Mouse (Mus musculus) retina, adult 2 months (tissue): Measurements from ENCODE around the gene Dlat.
A peak's percentile ranks its signal among the peaks of the same experiment; 100 is the strongest.

Source experiments
- DNase-seq: peaks from one replicate; pipeline ENCODE4 v3.0.0-alpha.2; 2012; ENCODE audit warnings: low read depth, low spot score

Dlat gene

DNA sequence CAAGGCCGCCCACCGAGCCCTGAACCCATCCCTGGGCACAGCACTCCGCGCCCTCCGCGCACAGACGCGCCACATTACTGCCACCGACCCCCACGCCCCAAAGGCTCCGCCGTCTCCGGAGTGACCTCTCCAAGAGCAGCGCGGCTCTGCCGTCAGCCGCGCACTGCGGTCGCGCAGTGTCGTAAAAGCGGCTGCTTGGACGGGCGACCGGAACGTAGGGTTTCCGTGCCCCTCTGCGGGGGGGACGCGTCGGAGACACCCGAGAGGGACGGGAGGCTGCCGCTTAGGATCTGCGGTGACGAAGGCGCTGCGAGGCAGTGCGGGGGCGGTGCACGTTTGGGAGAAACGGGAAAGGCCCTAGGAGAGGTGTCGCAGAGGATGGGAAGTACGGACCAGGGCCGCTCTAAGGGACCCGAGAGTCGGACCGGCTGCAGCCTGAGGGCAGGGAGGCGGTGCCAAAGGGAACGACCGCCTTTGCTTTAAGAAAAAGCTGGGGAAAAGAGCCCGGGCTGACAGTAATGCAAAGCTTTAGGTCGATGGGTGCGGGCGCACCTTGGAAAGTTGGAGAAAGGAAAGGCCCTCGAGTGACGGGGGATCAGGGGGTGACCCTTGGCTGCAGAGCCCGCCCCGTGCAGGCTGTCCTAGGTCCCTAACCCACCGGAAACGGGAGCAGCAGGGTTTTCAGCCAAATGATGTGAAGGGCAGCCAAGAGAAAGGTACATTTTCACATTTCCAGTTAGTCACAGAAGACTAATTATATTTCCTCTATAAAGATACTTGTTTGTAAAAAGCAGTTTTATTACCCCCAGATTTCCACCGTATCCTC is at the start of gene Dlat:
TSS of gene Dlat (minus strand) at position 389 of the 826 bp plus-strand sequence.
- peak; percentile 74 for DNase-seq

DNA sequence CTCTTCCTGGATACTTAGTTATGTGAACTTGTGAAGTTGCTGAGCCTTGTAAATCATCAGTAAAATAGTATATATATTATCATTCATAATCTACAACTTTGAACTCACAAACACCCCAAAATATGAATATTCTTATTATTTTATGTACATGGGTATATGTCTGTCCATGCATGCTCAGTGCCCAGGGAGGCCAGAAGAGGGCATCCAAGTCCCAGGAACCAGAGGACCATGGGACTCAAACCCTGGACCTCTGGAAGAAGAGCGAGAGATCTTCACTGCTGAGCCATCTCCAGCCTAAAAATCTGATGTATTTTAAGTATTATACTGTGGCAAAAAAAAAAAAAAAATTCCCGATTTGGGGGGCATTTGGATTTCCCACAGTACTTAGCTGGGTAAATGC is 49.5 kb upstream of the Dlat start:
- no peak for DNase-seq

DNA sequence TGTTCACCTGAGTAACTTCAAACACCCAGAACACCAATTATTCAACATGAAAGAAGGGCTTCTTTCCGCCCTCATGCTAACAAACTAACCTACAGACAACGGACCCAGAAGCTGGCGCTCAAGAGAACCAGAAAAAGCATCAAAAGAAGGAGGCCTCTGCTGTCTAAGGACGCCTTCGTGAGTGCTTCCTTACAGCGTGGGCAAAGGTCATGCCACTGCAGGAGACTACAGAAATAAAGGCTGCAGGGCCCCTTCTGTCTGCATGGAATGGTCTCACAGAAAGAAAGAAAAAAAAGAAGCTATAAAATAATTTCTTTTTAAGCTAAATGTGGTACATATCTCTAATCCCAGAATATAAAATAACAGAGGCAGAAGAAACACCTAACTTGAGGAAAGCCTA is 45.3 kb upstream of the Dlat start:
- no peak for DNase-seq

DNA sequence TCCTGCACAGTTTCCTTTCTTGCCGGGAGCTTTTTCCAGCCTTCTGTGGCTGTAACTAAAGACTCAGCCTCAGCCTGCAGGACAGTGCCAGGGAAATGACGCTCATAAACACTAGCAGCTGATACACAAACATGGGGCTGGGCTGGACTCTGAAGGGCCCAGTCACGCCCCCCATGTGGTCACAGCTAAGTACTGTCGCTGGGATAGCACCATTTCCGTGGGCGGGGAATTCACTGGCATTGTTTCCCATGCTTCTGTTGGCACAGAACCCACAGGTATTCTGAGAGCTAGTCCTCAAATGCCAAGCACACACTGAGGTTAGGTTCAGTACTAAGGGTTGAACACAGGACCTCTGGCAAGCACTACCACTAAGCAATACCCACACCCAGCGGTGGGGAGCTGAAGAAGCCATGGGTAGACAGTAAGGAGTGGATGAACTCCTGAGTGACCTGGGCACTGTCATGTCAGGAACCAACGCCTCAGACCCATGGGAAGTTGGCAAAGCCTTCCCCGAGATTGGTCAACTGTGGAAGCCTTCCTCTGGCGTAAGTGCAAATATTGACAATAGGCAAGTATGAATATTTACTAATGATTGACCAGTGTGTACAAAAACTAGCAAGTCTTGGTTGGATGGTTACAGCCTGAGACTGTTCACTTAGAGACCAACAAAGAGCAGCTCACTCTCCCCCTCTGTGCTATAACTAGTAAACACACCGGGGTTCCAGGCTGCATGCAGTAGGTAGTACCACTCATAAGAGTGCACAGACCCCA is 41.5 kb upstream of the Dlat start:
- DNase-seq, result no peak

DNA sequence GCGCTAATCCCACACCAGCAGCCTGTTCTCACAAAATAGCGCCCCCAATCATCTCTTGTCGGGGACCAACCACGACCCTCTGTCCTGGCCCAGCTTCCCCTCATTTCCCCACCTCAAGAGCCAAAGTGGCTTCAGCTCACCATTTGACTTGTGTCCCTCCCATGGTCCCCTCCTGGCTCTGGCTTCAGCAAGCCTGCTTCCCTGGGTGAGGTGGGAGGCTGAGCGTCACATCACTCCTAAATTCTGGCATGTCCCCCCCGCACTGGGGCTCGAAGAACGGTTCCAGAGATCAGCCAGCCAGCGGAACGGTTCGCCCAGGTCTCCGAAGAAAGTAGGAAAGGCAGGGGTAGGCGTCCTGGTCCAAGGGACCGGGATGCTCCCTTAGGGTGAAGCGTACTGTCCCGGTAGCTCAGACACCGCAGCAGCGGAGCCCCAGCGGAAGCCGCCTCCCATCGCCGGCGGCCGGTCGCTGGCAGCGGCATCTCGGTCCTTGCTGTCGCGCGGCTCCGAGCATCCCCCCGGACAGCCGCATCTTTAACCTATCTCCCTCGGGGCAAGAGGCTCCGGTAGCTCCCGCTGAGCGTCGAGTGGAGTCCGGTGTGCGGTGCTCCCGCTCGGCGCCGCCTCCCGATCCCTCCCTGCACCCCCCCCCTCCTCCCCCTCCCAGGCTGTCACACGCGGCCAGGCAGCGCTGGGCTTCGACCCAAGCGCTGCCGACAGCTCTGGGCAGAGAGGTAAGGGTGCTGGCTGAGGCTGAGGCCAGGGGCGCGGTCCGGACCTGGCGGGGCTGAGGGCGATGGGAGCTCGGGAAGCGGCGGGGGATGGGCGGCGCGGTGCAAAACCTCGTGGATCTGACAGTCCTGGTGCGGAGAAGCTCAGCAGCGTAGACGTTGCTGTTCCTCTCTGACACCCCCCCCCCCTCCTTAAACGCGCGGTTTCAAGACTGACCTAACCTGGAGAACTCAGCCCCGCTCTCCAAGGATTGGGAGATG is 39.1 kb upstream of the Dlat start:
- peak; percentile 37 for DNase-seq

DNA sequence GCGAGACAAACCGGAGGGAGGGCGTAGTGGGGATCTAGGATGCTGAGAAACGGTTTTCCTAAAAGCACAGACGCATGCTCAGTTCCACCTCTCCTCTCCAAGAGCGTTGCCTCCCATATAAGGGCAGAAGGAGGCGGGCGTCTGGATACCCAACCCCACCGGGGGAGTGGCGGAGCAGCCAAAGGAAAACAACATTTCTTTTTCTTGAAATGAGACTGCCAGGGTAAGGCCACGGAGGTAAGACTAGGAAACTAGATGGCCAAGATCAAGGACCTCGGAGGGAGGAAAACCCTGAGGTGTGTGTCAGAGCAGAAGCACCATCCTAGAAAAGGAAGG is 38.1 kb upstream of the Dlat start:
- no peak for DNase-seq

DNA sequence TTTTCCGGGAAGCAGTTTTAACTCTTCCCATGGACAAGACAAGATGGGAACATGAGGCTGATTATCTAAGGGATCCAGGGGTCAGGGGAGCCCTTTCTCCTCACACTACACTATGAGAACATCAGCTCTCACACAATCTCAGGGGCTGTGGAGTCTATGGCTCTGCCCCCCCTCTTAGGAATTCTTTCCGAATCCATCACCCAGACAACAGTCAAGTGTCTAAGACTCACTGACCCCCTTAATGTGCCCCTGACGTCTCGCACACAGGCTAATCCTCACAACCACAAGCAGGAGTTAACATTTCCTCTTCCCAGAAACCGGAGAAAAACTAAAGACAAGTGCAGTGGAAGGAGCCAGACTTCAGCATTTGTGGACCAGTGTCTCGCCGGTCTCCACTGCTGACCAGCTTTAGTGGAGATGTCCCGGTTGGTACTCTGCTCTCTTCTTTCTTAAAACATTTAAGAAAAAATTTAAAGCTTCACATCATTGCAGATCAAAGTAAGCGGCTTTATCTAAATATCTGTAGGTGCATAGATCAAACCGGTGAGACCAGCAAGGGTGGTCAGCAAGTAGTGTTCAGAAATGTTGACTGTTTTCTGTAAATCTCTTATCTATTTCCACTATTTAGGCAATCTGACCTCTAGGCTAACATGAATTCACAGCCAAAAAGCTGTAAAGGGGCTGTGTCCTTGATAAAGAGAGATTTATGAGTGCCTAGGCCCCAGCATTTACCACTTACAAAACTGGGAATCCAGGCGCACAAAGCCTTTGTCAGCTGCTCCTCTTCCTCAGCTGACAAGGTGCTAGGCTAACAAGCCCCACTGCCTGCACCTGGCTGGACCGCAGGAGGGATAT is 37.5 kb upstream of the Dlat start:
- no peak for DNase-seq

DNA sequence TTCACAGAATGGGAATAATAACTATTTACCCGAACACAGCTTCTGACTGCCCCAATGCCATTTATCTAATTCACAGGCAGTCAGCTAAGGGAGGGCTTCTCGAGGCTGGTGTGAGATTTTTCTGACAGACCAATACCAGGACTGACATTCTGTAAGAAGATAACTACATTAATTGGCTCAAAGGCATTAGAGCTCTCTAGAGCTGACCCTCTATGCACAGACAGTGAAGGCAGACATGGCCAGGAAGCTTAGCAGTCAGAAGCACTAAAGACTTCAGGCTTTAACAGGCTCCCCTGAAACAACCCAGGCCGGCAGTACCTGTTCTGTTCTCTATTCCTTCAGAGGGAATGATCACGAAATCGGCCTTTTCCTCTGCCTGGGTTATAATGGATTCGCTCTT is 35.6 kb upstream of the Dlat start:
- DNase-seq, result peak; percentile 67

DNA sequence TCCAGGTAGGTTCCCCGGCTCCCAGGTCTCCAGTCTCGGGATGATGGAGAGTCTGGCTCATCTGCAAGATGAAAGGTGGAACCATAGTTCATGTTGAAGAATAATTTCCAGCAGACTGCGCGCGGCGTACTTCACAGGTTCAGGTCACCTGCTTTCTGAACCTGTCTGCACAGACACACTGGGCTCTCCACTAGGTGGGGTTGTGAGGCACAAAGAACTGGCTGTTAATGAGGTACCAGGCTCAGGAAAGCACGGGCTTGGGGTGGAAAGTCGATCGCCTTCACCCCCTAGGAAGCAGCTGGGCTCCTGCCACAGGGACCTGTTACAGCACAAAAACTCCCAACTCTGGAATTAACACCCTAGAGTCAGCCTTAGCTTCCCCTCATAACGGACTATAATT is 34.1 kb upstream of the Dlat start:
- no peak for DNase-seq

DNA sequence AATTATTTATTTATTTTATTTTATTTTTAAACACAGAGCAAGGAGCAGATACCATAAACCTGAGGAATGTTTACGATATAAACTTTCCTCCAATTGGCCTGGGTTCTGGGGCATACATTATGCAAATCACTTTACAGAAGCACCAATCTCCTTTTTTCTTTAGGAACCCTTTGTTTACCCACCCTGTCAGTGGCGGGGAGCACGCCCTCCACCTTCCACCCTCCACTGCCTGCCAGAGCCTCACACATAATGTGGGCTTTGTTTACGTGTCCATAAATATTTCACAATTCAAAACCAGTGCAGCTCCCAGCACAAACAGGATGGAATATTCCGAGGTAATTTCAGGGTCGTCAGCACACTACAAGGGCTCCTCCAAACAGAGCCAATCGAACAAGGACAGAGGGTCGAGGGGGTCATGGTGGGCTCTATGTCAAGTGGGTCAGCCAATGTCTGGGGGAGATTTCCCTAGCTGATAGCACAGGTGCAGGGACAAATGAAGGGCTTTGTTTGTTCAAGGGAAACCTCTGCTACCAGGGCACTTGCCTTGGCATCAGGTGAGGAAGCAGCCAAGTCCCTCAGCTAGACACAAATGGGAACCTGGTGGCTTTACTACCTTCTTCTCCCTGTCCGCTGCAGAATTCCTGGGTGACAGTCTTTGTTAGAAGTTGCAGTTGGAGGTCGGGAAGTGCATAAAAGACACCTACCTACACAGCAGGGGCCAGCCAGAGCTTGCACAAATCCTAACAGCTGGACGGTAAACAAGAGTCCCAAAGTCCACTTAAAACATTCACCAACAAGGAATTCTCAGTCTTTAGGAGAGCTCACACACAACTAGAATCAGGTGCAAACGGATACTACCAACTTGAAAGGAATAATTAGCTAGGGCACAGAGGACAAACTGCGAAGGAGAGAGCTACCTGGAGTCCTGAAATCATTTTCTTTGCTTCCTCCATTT is 33.3 kb upstream of the Dlat start:
- no peak for DNase-seq

DNA sequence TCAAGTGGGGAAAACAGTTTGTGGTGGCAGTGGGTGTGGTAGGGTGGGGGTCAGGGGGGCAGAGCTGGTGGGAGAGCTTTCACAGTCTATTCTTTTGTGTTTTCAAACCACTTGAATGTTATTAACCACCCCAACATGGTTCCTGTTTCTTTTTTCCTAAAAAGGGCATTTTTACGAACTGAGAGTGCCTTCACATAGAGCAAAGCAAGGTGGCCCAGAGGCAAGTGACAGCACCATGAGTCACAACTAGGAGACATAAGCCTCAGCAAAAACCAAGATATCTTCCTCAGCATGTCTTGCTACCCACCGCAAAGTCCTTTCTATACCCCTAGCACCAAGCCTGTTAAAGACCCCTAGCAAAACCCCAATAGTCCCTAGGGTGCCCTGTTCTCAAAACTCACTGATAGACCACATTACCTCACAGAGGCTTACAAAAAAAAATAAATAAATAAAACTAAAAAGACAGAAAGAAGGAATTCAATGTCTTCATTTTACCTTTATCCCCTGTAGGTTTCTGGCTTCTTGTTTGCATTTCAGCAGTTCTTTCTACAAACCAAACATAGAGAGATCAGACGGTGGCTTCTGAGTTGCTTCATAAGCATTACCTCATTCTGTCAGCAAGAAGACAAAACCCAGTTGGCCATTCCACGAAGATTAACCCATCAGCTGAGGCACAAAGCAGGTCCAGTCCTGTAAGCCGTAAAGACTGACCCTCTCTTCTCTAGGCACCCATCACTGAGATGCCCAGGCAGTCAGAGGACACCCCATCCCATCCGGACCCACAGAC is 27.5 kb upstream of the Dlat start:
- DNase-seq, result no peak

DNA sequence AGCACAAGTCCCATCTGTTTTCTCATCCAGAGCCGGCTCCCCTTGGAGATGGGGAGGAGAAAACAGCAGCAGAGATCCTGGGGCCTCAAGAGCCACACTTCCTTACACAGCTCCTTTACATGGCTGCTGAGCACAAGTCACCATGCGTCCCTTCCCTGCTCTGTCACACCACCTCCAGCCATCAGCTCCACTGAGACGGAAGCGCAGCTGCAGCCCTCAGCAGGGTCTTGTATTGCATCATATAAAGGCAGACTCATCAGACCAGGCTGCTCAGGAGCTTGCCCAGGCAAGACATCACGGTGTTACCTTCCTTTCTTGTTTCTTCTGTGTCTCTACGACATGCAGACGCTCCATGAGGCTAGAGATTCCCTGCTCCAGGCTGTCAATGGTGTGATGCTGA is 22.1 kb upstream of the Dlat start:
- DNase-seq, result no peak

DNA sequence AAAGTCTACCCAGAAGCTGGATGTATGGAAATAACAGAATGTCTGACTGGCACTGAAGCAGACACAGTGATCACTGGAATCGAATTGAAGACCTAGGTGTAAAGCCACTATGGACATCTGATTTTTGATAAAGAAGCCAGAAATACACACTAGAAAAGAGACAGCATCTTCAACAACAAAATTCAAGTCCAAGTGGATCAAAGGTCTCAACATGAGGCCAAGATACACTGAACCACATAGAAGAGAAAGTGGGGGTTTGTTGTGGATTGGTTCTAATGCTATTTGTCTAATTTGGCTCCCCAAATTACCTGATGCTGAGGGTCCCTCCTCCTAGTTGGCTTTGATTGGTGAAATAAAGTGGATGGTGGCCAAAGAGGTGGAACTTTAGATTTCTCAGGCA is 19.8 kb upstream of the Dlat start:
- DNase-seq, result no peak

DNA sequence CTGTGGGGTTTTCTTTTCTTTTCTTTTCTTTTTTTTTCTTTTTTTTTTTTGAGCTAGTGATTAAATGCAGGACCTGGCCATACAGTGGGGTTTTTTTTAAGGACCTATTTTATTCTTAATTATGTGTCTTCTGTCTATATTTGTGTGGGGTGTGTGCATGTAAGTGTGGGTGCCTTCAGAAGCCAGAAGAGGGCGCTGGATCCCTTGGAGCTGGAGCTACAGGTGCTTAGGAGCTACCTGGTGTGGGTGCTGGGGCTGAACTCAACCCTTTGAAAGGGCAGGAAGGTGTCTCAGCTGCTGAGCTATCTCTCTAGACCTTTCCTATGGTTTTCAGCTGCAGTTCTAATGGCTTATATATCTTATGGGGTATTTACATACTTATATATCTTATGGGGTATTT is 15.2 kb upstream of the Dlat start:
- no peak for DNase-seq

DNA sequence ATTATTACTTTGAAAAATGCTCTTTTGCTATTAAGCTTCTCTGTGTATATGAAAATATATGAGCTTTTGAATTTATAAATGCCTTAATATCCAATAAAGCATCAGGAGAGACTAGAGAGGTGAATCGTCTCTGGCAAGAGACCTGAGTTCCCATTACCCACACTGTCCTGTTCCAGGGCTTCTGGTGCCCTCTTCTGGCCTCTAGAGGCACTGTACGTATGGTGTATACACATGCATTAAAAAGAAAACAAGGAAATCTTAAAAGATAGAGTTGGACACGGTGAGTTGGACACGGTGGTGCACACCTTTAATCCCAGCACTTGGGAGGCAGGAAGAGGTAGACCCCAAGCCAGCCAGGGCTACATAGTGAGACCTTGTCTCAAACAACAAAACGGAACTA is 11.1 kb upstream of the Dlat start:
- DNase-seq, result no peak

DNA sequence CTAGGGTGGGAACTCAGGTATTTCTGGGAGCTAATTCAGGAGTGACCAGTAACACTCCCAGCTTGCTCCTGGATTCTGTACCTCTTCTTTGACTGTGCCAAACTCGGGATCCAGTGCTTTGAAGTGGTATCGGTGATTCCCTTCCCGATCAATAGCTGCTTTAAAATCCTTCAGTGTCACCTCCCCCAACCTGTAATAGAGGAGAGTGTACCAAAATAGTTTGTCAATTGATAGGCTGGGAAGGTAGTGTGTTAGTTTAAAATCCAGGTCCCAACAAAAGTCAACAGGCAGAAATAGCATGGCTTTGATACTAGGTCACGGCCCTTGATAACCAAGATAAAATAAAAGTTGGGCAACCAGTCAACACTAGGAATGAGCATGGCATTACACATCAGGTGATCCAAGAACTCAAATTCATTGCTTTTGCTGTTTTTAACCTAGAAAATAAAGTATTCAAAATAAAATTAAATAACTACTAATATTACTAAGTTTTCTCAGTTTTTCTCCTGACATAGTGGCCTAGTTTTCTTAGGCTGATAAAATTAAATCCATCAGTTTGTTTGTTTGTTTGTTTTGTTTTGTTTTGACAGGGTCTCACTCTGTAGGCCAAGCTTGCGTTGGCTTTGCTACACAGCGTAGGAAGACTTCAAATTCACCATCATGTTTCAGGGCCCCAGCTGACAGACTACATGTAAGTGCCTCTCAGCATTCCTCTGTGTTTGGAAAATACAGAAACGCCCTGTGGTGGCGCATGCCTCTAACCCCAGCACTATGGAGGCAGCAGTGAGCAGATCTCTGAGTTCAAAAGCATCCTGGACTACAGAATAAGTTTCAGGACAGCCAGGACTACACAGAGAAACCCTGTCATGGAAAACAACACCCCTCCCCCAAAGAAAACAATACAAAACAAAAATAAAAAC is 8.3 kb upstream of the Dlat start:
- no peak for DNase-seq

DNA sequence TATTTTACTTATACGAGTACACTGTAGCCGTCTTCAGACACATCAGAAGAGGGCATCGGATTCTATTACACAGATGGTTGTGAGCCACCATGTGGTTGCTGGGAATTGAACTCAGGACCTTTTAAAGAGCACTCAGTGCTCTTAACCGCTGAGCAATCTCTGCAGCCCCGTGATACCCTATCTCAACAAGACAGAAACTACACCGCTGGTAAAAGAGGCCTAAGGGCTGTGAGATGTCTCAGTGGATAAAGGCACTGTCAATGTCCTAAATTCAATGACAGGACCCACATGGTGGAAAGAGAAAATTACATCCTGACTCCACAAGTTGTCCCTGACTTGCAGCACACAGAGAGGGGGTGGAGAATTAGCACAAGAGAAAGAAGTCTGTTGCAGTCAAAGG is 6.9 kb upstream of the Dlat start:
- no peak for DNase-seq

DNA sequence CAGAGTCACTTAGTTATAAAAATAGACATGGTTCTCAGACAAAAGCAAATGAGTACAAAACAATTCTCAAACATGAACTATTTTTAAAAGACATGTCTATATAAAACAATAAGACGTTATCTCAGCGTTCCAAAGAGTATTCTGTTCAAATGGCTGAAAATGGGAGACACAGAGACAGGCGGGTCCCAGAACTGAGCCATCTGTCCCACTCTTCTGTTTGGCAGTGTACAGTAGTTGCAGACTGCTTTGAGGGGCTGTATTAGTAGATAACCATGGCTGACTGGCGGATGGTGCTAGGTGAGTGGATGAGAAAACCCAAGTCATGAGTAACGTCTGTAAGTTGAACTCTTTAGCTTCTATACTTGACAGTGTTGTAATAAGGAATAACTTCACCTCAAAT is 5.2 kb upstream of the Dlat start:
- no peak for DNase-seq
